Mouse (Mus musculus) ovary, postnatal 14 days (tissue): ENCODE data around the gene Gm5039.
"Not testable (repeated sequence)": the region's sequence is repeated elsewhere in the genome, so short reads cannot be mapped to it uniquely, and the experiment has no call there.

Experiments used
- DNase-seq: peaks from one replicate; pipeline ENCODE4 v3.0.0; 2022; ENCODE audit warnings: low spot score

Gm5039 gene

DNA sequence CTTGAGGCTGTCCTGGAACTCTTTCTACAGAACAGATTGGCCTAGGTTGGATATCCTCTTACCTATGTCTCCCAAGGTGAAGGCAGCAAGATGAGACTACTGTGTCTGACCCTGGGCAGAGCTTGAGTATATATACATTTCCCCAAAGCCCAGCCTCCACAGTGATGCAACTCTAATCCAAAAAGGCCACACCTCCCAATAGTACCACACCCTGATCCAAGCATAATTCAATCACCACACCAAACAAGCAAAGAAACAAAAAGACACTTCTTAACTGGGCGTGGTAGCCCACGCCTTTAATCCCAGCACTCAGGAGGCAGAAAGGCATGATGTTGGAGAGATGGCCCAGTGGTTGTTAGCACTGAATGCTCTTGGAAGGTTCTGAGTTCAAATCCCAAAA, at the start of gene Gm5039:
TSS of gene Gm5039 (minus strand) at position 101 of the 400 bp plus-strand sequence.
- not testable (repeated sequence) for DNase-seq

DNA sequence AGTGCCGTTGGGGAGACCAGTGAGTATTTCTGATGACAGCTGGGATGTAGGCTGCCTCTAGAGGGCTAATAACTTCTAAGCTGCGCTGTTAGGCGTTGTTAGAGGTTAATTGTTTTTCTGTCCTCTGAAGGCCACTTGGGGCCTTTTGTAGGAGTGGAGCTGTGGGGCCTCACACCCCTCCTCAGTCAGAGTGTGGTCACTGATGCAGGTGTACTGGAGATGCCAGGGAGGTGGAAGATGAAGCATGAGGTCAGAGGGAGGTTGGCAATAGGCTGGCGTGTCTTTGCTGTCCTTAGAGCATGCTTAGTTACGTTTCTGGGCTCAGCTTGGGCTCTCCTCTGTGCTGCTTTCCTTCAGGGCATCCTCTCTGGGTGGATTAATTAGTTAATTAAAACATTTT, 48.2 kb upstream of the Gm5039 start:
- DNase-seq = no peak

DNA sequence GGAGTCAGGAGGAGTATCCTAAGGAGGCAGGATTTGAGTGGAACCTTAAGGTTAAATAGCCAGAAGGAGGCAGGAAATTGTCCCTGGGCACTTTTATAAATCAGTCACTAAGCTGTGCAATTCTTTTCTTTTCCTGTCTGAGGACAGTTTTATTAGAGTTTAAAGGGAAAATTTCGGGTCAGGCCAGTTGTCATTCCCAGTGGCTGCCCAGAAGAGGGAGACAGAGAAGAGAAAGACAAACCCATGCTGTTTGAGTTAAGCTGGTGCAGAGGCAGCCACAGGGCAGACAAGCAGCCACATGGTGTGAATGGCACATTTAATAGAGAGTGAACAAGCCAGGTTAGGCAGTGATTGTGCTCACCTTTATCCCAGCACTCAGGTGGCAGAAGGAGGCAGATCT, 46.5 kb upstream of the Gm5039 start:
- DNase-seq = not testable (repeated sequence)

DNA sequence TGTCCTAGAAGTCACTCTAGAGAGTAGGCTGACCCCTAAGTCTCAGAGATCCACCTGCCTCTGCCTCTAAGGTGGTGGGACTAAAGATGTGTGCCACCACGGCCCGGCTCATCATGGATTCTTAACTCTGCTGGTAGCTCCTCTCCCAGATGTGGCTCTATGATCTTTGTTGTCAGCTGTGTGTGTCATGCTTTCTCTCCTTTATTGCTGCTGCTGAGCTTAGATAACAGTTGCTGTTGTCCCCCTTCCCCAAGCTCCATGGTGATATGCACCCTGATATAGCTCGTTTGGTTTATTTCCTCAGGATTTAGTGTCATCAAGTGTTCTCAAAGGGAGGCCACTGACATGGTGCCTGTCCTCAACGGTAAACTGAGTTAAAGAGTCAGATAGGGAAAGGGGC, 45.9 kb upstream of the Gm5039 start:
- not testable (repeated sequence) for DNase-seq

DNA sequence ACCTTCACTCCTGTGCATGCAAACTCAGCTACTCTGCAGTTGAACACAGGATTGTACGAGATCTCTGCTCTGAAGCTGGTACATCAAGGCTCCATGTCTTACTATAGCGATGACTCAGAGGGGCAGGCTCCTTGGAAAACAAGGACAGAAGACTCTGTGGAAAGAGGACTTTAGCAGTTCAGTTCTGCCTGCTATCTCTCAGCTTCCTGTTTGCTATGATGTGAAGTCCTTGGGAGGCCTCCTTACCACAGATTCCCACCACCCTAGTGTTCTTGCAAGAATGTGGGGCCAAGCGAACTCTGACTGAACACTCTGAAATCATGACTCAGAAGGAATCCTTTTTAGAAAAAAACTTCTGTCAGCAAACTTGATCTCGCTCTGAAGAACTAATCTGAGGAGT, 44.8 kb upstream of the Gm5039 start:
- no peak for DNase-seq

DNA sequence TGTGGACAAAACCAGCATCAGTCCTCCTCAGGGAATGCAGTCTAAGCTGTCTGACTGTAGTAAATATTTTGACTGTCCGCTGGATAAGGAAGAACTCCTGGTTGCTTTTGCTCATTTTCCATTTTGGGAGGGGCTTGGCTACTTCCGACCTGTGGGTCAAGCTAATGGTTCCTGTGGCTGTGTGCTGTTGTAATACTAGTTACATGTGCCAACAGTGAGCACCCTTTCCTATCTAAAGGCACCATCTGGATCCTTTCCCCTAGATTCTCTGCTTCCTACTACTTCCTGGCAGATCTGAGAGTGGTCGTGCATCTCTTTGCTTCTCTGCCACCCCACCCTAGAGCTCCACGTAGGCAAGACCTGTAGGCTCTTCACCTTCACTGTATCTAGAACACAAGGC, 43.8 kb upstream of the Gm5039 start:
- no peak for DNase-seq

GRCm38 (mm10) chr12:88361120-88361445, 37.3 kb upstream of the Gm5039 start:
- DNase-seq = no peak

DNA sequence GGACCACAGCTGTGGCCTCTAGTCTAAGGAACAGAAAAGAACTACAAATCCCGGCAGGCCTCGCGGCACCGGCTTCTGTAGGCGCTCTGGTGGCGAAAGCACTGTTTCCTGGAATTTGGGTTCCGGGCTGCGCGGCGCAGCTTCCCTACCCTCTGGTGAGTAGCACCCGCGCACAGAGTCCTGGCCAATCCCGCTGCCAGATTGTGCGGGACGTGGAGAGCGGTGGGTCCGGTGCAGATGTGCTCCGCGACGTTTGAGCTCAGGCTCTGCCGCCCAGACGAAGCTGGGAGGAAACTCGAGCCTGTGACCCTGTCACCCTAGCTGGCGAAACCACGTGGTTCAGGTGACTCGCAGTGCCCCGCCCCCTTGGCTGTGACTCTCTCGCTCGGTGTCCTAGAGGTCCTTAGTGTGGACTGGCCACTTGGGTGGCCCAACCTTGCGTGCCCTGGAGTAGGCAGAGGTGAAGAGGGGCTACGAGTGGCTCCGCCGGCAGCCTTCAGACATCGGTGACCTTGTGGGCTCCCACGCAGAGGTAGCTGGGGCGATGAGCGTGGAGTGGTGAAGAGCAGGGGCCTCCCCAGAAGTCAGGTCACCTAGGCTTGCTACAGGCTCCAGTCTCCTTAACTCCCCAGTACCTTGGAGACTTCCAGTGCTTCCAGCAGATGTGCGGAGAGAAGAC, 36.8 kb upstream of the Gm5039 start, which contains the start of gene Adck1:
TSS of gene Adck1 (plus strand) at position 114 of the 679 bp plus-strand sequence.
- DNase-seq = peak; percentile 72

DNA sequence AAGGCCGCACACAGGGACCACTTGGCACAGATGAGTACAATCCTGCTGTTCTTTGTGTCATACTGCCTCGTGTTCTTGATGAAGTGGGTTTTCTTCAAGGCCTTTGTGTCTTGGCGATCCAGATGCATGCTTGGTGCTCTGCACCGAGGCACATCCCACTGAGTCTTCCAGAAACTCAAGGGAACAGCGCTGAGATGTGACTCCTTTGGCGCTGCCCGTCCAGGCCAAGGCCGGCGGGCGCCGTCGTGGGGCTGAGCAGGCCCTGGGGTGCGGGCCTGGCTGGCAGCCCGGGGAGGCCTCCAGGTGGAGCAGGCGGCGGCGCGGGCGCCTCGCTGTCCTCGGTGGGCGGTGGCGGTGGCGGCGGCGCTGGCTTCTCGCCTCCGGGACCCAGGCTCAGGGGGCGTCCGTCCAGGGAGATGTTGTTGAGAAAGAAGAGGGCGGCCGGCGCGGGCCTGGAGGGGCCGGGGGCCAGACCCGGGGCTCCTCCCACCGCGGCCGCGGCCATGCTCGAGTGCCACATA, 30.4 kb upstream of the Gm5039 start:
- DNase-seq = no peak

DNA sequence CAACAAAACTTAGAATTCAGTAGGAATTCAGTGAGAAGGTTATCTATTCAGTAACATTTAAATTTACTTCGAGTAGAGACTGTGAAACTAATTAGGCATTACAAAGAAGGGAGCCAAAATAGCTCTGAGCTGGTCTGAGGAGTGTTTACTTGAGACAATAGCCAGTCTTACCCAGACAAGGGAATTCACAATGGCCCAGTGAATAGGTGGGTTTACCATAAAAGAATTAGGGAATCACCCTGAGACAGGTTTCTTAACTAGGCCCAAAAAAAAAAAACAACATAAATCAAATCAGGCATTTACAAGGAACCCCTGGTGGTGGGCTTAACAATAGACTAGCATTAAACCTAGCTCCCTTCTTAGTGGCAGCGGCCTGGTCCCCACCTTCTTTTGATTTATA, 17.5 kb upstream of the Gm5039 start:
- DNase-seq = not testable (repeated sequence)

DNA sequence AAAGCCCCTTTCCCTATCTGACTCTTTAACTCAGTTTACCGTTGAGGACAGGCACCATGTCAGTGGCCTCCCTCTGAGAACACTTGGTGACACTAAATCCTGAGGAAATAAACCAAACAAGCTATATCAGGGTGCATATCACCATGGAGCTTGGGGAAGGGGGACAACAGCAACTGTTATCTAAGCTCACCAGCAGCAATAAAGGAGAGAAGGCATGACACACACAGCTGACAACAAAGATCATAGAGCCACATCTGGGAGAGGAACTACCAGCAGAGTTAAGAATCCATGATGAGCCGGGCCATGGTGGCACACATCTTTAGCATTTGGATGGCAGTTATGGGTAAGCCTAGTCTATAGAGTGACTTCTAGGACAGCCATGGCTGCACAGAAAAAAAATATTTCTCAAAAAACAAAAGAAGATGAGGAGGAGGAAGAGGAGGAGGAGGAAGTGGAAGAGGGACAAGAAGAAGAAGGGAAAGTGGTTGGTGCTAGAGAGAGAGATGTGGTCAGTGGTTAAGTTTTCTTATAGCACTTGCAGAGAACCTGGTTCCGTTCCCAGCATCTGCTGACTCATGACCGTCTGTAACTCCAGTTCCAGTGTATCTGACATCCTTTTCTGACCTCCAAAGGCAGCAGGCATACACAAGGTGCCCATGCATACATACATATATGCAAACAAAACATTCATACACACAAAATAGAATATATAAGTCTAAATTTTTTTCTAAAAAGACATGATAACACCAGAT, 13.0 kb upstream of the Gm5039 start:
- DNase-seq = not testable (repeated sequence)

DNA sequence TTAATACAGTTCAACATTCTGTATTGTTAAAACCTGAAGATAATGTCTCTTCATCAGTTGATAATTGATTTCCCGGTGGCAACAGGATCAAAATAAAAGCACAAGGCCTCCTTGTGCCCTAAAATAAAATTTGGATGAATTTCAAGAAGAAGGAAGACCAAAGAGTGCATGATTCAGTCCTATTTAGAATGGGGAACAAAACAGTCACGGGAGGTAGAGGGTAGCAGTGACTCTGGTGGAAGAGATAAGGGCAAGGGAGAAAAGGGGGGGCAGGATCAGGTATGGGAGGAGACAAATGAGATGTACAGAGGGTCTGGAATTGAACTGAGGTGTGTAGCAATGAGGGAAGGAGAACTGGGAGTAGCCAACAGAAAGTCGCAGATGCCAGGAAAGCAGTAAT, 9.3 kb downstream of the Gm5039 start:
- no peak for DNase-seq

DNA sequence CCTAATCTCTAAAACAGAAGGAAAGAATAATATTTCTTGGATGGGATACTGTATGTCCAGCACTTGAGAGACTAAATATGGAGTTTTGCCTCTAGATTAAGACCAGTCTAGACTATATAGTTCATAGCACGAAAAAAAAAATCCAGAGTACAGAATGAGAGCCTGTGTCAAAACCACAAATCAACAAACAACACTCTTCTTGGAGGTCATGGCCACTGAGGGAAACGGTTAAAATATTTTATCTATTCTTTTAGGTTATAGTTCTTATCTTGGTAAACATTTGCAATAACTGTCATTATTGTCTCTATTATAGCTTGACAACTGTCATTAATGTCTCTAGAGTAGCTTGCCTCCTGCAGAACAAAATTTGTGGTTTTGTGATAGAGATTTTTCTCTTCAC, 26.7 kb downstream of the Gm5039 start:
- not testable (repeated sequence) for DNase-seq

GRCm38 (mm10) chr12:88293082-88293481, 30.7 kb downstream of the Gm5039 start:
- DNase-seq = not testable (repeated sequence)

GRCm38 (mm10) chr12:88285224-88285623, 38.6 kb downstream of the Gm5039 start:
- not testable (repeated sequence) for DNase-seq

GRCm38 (mm10) chr12:88274400-88274799, 49.4 kb downstream of the Gm5039 start, which contains the start of gene Gm5662:
Gene Gm5662 (minus strand): TSS chr12:88274500.
- DNase-seq = not testable (repeated sequence)
